In the genomic region with DNA sequence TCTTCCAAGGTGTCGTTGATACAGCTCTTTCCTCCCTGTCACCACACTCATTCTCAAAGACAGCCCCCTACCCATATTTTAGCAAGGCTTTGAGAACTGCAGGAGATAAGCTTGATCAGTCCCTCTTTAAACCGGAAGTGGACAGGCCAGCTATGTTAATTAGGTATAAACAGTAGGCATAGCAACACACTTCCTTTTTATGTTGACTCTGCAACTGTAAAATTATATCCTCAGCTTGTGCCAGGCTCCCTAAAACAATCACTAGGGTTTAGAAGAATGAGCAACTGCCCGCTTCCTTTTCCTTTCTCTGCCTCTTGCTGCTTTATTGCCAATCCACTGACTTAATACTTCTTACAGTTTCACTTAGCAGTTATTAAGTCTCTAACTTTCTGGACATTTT, we compare ENCODE assay signal across 18 mouse cellular contexts.
DNase-seq lines count a peak whose midpoint lies in the region; ATAC-seq and TF ChIP-seq lines count a peak whose summit lies in the region.
"Had no signal": no experiment of that assay in that cellular context is flagged by ENCODE, and none has a peak within 500 bp of the region (broad histone marks: within the 10 kb centered on the region; RNA-seq: fewer than 3 reads in every experiment).

No protein-coding gene starts in this region.

- H3K9ac ChIP-seq in hindbrain, embryonic 14.5 days, result no peak overlapping the region
- H3K9ac ChIP-seq in hindbrain, postnatal 0 days (replicated peaks; ENCODE audit: low read length), result no peak overlapping the region
- H3K9ac ChIP-seq: embryonic facial prominence, embryonic 12.5 days; heart, embryonic 13.5 days; hindbrain, embryonic 15.5 days; liver, postnatal 0 days had no signal

- WGBS in hindbrain, embryonic 14.5 days, result 77% methylated on average over 3 of the region's 3 CpGs
- WGBS in hindbrain, postnatal 0 days, result 70% methylated on average over 3 of the region's 3 CpGs

- TF ChIP-seq CTCF in hindbrain, postnatal 0 days (IDR thresholded peaks at IDR 0.05; ENCODE audit: low read depth), result no peak

- H3K27me3 ChIP-seq in hindbrain, embryonic 14.5 days (ENCODE audit: control insufficient read depth, insufficient read depth, low read length), result no peaks in the 10 kb centered on the region
- H3K27me3 ChIP-seq in hindbrain, postnatal 0 days (ENCODE audit: insufficient read depth, low read length), result no peaks in the 10 kb centered on the region
- H3K27me3 ChIP-seq: embryonic facial prominence, embryonic 12.5 days; heart, embryonic 13.5 days; hindbrain, embryonic 15.5 days had no signal

- DNase-seq in hindbrain, embryonic 14.5 days (ENCODE audit: low spot score), result no peak
- DNase-seq in hindbrain, postnatal 0 days (ENCODE audit: low spot score), result no peak
- DNase-seq in 416B (ENCODE audit: low read depth), result peak; percentile 83
- DNase-seq in right cerebral cortex, adult 2 months (ENCODE audit: low spot score in 2 of 2), result no peak
- DNase-seq in cerebellum, postnatal 10 days, result no peak
- DNase-seq: cerebellum, adult 9-10 months; heart, adult 18-20 months; liver, postnatal 0 days; right cerebral cortex, adult 18-20 months; spleen, adult 18-20 months had no signal

- no peak overlapping the region for H3K4me2 ChIP-seq in hindbrain, embryonic 14.5 days (replicated peaks)
- no peak overlapping the region for H3K4me2 ChIP-seq in hindbrain, postnatal 0 days (ENCODE audit: low read depth, low read length)
- H3K4me2 ChIP-seq: embryonic facial prominence, embryonic 12.5 days; heart, embryonic 13.5 days; hindbrain, embryonic 15.5 days; midbrain, embryonic 11.5 days had no signal

- no peaks in the 10 kb centered on the region for H3K4me1 ChIP-seq in hindbrain, embryonic 14.5 days (replicated peaks; ENCODE audit: control insufficient read depth, insufficient read depth, low read length)
- H3K4me1 ChIP-seq in hindbrain, postnatal 0 days (ENCODE audit: insufficient read depth, low read length), result no peaks in the 10 kb centered on the region
- H3K4me1 ChIP-seq in brown adipose tissue, adult 24 weeks (ENCODE audit: control insufficient read depth, insufficient read depth, insufficient read length, low read length), result peaks cover 5% of the 10 kb centered on the region; the same call in 1 of the 2 replicates
- H3K4me1 ChIP-seq: embryonic facial prominence, embryonic 12.5 days; hindbrain, embryonic 15.5 days; limb, embryonic 10.5 days had no signal

- 0 out of 2 replicates have a peak, but pooled peaks have one; percentile 8 for ATAC-seq in hindbrain, embryonic 14.5 days (ENCODE audit: low FRiP score)
- no peak for ATAC-seq in hindbrain, postnatal 0 days
- peak; percentile 79 for ATAC-seq in megakaryocyte, adult 5-6 weeks (ENCODE audit: poor library complexity, severe bottlenecking)
- ATAC-seq: intestine, embryonic 16.5 days; liver, postnatal 0 days had no signal

- no peaks in the 10 kb centered on the region for H3K9me3 ChIP-seq in hindbrain, embryonic 14.5 days (ENCODE audit: control insufficient read depth, low read length)
- no peaks in the 10 kb centered on the region for H3K9me3 ChIP-seq in hindbrain, postnatal 0 days (ENCODE audit: low read length)
- H3K9me3 ChIP-seq: embryonic facial prominence, embryonic 12.5 days; heart, embryonic 13.5 days; hindbrain, embryonic 15.5 days; limb, embryonic 10.5 days had no signal

- no peaks in the 10 kb centered on the region for H3K36me3 ChIP-seq in hindbrain, embryonic 14.5 days (replicated peaks; ENCODE audit: control insufficient read depth, insufficient read depth)
- H3K36me3 ChIP-seq in hindbrain, postnatal 0 days (ENCODE audit: insufficient read depth, low read length), result no peaks in the 10 kb centered on the region
- H3K36me3 ChIP-seq: embryonic facial prominence, embryonic 12.5 days; heart, embryonic 13.5 days; hindbrain, embryonic 15.5 days; limb, embryonic 10.5 days had no signal

- no peak overlapping the region for H3K4me3 ChIP-seq in hindbrain, embryonic 14.5 days (replicated peaks; ENCODE audit: low read length)
- H3K4me3 ChIP-seq in hindbrain, postnatal 0 days (ENCODE audit: low read length), result no peak overlapping the region
- H3K4me3 ChIP-seq in brown adipose tissue, adult 24 weeks (ENCODE audit: insufficient read depth, low read depth, low read length), result no peak overlapping the region
- H3K4me3 ChIP-seq: embryonic facial prominence, embryonic 12.5 days; heart, embryonic 13.5 days; hindbrain, embryonic 15.5 days; limb, embryonic 10.5 days had no signal

- H3K27ac ChIP-seq in hindbrain, embryonic 14.5 days, result no peak overlapping the region
- no peak overlapping the region for H3K27ac ChIP-seq in hindbrain, postnatal 0 days
- peak overlapping the region; percentile 13 for H3K27ac ChIP-seq in brown adipose tissue, adult 24 weeks (replicated peaks; ENCODE audit: low read depth, low read length)
- H3K27ac ChIP-seq: embryonic facial prominence, embryonic 12.5 days; heart, embryonic 13.5 days; hindbrain, embryonic 15.5 days; limb, embryonic 10.5 days had no signal
